Mouse (Mus musculus): ENCODE measurements at regions not wholly inside any gene's neighbourhood (a gene's known extent, or its start where the extent isn't known, plus 50 kb on each side); places are given as distances from the start of the nearest gene placed in this dataset.

DNA sequence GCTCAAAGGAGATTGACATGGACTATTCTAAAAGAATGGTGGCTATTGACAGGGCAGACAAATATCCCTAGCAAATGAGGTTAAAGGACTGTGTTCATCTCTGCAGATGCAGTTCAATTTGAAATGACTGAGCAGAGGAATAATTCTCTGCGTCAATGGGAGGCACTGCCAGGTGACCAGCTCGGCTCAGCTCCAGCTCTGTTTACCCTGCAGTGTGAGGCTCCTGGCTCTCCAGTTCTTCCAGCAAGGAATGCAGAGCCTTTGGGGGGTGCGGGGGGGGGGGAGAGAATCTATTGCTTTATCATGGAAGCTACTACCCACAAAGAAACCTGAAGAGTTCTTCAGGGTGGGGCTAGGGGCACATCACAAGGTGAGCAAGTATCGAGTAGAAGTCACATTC is 115.6 kb upstream of the Med14 start:
- TF ChIP-seq CTCF (IDR thresholded peaks at IDR 0.05; ENCODE audit: borderline replicate concordance, insufficient read depth, low read length) (no peak), POLR2A (IDR thresholded peaks at IDR 0.05; ENCODE audit: low read depth, low read length) (no peak)
